Mouse (Mus musculus) hindbrain, embryonic 14.5 days (tissue): ENCODE measurements at regions not wholly inside any gene's neighbourhood (a gene's known extent, or its start where the extent isn't known, plus 50 kb on each side); places are given as distances from the start of the nearest gene placed in this dataset.

Experiments
- ATAC-seq: fragments of 200-750 bp; cut with Nextera tagmentation; 2 replicates; pipeline ENCODE4 v1.8.0; 2017; ENCODE audit warnings: moderate number of reproducible peaks, mild to moderate bottlenecking, moderate TSS enrichment, moderate library complexity; ENCODE audit not compliant: low FRiP score
- DNase-seq: peaks from one replicate; pipeline ENCODE4 v3.0.0-alpha.2; 2015; ENCODE audit warnings: low spot score
- H3K27ac ChIP-seq: fragments of 300-500 bp; sonication (generic); 2 replicates; pipeline ENCODE4 v1.5.1; 2014; ENCODE audit warnings: mild to moderate bottlenecking, moderate library complexity
- H3K27me3 ChIP-seq: fragments of 300-500 bp; sonication (generic); 2 replicates; pipeline ENCODE4 v1.6.1; 2014; ENCODE audit warnings: mild to moderate bottlenecking, low read length, mixed read lengths; ENCODE audit not compliant: control insufficient read depth, insufficient read depth
- H3K36me3 ChIP-seq: fragments of 300-500 bp; sonication (generic); replicated peaks from 2 replicates; pipeline ENCODE4 v1.6.1; 2014; ENCODE audit not compliant: control insufficient read depth, insufficient read depth
- H3K4me1 ChIP-seq: fragments of 300-500 bp; sonication (generic); replicated peaks from 2 replicates; pipeline ENCODE4 v1.6.1; 2014; ENCODE audit warnings: antibody characterized with exemption, low read length, mixed read lengths; ENCODE audit not compliant: control insufficient read depth, insufficient read depth
- H3K4me2 ChIP-seq: fragments of 300-500 bp; sonication (generic); replicated peaks from 2 replicates; pipeline ENCODE4 v1.6.1; 2014; ENCODE audit warnings: mild to moderate bottlenecking, moderate library complexity
- H3K4me3 ChIP-seq: fragments of 300-500 bp; sonication (generic); replicated peaks from 2 replicates; pipeline ENCODE4 v1.5.1; 2014; ENCODE audit warnings: mild to moderate bottlenecking, low read length
- H3K9ac ChIP-seq: fragments of 300-500 bp; sonication (generic); 2 replicates; pipeline ENCODE4 v1.6.1; 2014
- H3K9me3 ChIP-seq: fragments of 300-500 bp; sonication (generic); 2 replicates; pipeline ENCODE4 v1.6.1; 2016; ENCODE audit warnings: low read length; ENCODE audit not compliant: control insufficient read depth
- WGBS: fragments of 180-500 bp; shearing (Covaris S2); extraction: QIAGEN DNeasy Blood & Tissue Kit; methylation state at CpG from one replicate; pipeline ENCODE4 v1.1.7; 2014; 5-methylcytosine and 5-hydroxymethylcytosine counted together

- no peaks in the 10 kb centered on the region for H3K27me3 ChIP-seq
- no peak overlapping the region for H3K4me2 ChIP-seq
- no peaks in the 10 kb centered on the region for H3K4me1 ChIP-seq
- no peaks in the 10 kb centered on the region for H3K36me3 ChIP-seq
- no peak overlapping the region for H3K4me3 ChIP-seq
- H3K27ac ChIP-seq: no peak overlapping the region
- no peaks in the 10 kb centered on the region for H3K9me3 ChIP-seq
- ATAC-seq (no peak), DNase-seq (peak; percentile 71)
- 4% methylated on average over 1 of the region's 1 CpGs for WGBS
- no peak overlapping the region for H3K9ac ChIP-seq
Measured at GRCm38 (mm10) chr1:89207306-89207705, 137.1 kb downstream of the Sh3bp4 start.

GRCm38 (mm10) chr1:89211116-89211515, 140.9 kb downstream of the Sh3bp4 start:
- 84% methylated on average over 6 of the region's 6 CpGs for WGBS
- H3K27me3 ChIP-seq: no peaks in the 10 kb centered on the region
- no peak overlapping the region for H3K4me2 ChIP-seq
- ATAC-seq: no peak
- no peak overlapping the region for H3K27ac ChIP-seq
- no peak overlapping the region for H3K9ac ChIP-seq
- H3K4me1 ChIP-seq: no peaks in the 10 kb centered on the region
- H3K9me3 ChIP-seq: no peaks in the 10 kb centered on the region
- H3K36me3 ChIP-seq: no peaks in the 10 kb centered on the region
- no peak overlapping the region for H3K4me3 ChIP-seq
- no peak for DNase-seq

GRCm38 (mm10) chr1:89228426-89228825, 158.2 kb downstream of the Sh3bp4 start:
- WGBS: 56% methylated on average over 5 of the region's 5 CpGs
- ATAC-seq (no peak), DNase-seq (no peak)
- H3K36me3 ChIP-seq: no peaks in the 10 kb centered on the region
- no peaks in the 10 kb centered on the region for H3K4me1 ChIP-seq
- H3K27me3 ChIP-seq: no peaks in the 10 kb centered on the region
- no peak overlapping the region for H3K9ac ChIP-seq
- no peaks in the 10 kb centered on the region for H3K9me3 ChIP-seq
- no peak overlapping the region for H3K4me2 ChIP-seq
- H3K27ac ChIP-seq: no peak overlapping the region
- no peak overlapping the region for H3K4me3 ChIP-seq

GRCm38 (mm10) chr1:89231756-89232155, 161.5 kb downstream of the Sh3bp4 start:
- no peaks in the 10 kb centered on the region for H3K36me3 ChIP-seq
- H3K4me1 ChIP-seq: 0 out of 2 replicates have a peak, but pooled peaks cover 2% of the 10 kb centered on the region
- 94% methylated on average over 6 of the region's 6 CpGs for WGBS
- no peak for DNase-seq
- H3K4me3 ChIP-seq: no peak overlapping the region
- no peaks in the 10 kb centered on the region for H3K27me3 ChIP-seq
- H3K9ac ChIP-seq: no peak overlapping the region
- H3K27ac ChIP-seq: no peak overlapping the region
- ATAC-seq: no peak
- no peaks in the 10 kb centered on the region for H3K9me3 ChIP-seq
- H3K4me2 ChIP-seq: no peak overlapping the region

- DNase-seq (no peak), ATAC-seq (no peak)
- H3K9ac ChIP-seq: no peak overlapping the region
- H3K27ac ChIP-seq: no peak overlapping the region
- no peak overlapping the region for H3K4me2 ChIP-seq
- no peaks in the 10 kb centered on the region for H3K9me3 ChIP-seq
- 0 out of 2 replicates have a peak, but pooled peaks cover 2% of the 10 kb centered on the region for H3K4me1 ChIP-seq
- H3K36me3 ChIP-seq: no peaks in the 10 kb centered on the region
- H3K4me3 ChIP-seq: no peak overlapping the region
- WGBS: 76% methylated on average over 5 of the region's 5 CpGs
- no peaks in the 10 kb centered on the region for H3K27me3 ChIP-seq
Measured at GRCm38 (mm10) chr1:89232391-89232790, 162.2 kb downstream of the Sh3bp4 start.

- Histone ChIP-seq H3K4me1 (0 out of 2 replicates have a peak, but pooled peaks cover 2% of the 10 kb centered on the region), H3K27me3 (no peaks in the 10 kb centered on the region), H3K27ac (no peak overlapping the region), H3K4me2 (no peak overlapping the region), H3K9me3 (no peaks in the 10 kb centered on the region), H3K36me3 (no peaks in the 10 kb centered on the region), H3K9ac (no peak overlapping the region), H3K4me3 (no peak overlapping the region)
- WGBS: 78% methylated on average over 8 of the region's 8 CpGs
- ATAC-seq (0 out of 2 replicates have a peak, but pooled peaks have one; percentile 51), DNase-seq (no peak)
Measured at GRCm38 (mm10) chr1:89234895-89235294, 164.7 kb downstream of the Sh3bp4 start.

GRCm38 (mm10) chr1:89235296-89235695, 165.1 kb downstream of the Sh3bp4 start:
- Histone ChIP-seq H3K27ac (no peak overlapping the region), H3K4me1 (0 out of 2 replicates have a peak, but pooled peaks cover 2% of the 10 kb centered on the region), H3K36me3 (no peaks in the 10 kb centered on the region), H3K9ac (no peak overlapping the region), H3K4me3 (no peak overlapping the region), H3K9me3 (no peaks in the 10 kb centered on the region), H3K4me2 (no peak overlapping the region), H3K27me3 (no peaks in the 10 kb centered on the region)
- WGBS: 41% methylated on average over 3 of the region's 3 CpGs
- ATAC-seq (peak; percentile 88), DNase-seq (peak; percentile 89)

- Histone ChIP-seq H3K27me3 (no peaks in the 10 kb centered on the region), H3K9ac (no peak overlapping the region), H3K4me2 (no peak overlapping the region), H3K4me1 (0 out of 2 replicates have a peak, but pooled peaks cover 2% of the 10 kb centered on the region), H3K27ac (no peak overlapping the region), H3K4me3 (no peak overlapping the region), H3K36me3 (no peaks in the 10 kb centered on the region), H3K9me3 (no peaks in the 10 kb centered on the region)
- WGBS: 68% methylated on average over 5 of the region's 5 CpGs
- no peak for DNase-seq
- no peak for ATAC-seq
Measured at GRCm38 (mm10) chr1:89237696-89238095, 167.5 kb downstream of the Sh3bp4 start.

- Histone ChIP-seq H3K27ac (0 out of 2 replicates have a peak overlapping the region, but pooled peaks have one; percentile 44), H3K4me2 (no peak overlapping the region), H3K4me3 (no peak overlapping the region), H3K9me3 (peaks cover 10% of the 10 kb centered on the region), H3K4me1 (peaks cover 13% of the 10 kb centered on the region; the same call in 1 of the 2 replicates), H3K27me3 (no peaks in the 10 kb centered on the region), H3K9ac (no peak overlapping the region), H3K36me3 (no peaks in the 10 kb centered on the region)
- DNase-seq (no peak), ATAC-seq (no peak)
- WGBS: 84% methylated on average over 8 of the region's 8 CpGs
Measured at GRCm38 (mm10) chr1:89244598-89244997, 174.4 kb downstream of the Sh3bp4 start.
